Mouse (Mus musculus): Measurements from ENCODE around the gene Fibcd1. TPM values are rescaled to one million over a fixed set of nuclear protein-coding genes. Genes with fewer than 3 reads are reported as not detected.

Fibcd1 gene
- polyA plus RNA-seq, 1 experiment from 2014 or later = 5.3 TPM

- H3K36me3 ChIP-seq = peaks cover 7% of the 10 kb centered on the region
- H3K27me3 ChIP-seq = peaks cover 14% of the 10 kb centered on the region
- peak overlapping the region; percentile 85 for H3K27ac ChIP-seq (replicated peaks)
- ATAC-seq (ENCODE audit: low FRiP score, low read depth) = no peak
- 41% methylated on average over 28 of the region's 28 CpGs for WGBS
- H3K9ac ChIP-seq (replicated peaks) = no peak overlapping the region; the same call in 1 of the 2 replicates
- H3K4me2 ChIP-seq (replicated peaks) = 0 out of 2 replicates have a peak overlapping the region, but pooled peaks have one; percentile 10
- H3K4me1 ChIP-seq = peaks cover 58% of the 10 kb centered on the region
- H3K9me3 ChIP-seq = no peaks in the 10 kb centered on the region
- H3K4me3 ChIP-seq = no peak overlapping the region
Measured at GRCm38 (mm10) chr2:31808410-31809357, 37.1 kb downstream of the Fibcd1 start.

- no peaks in the 10 kb centered on the region for H3K9me3 ChIP-seq
- peak overlapping the region; percentile 29; the same call in 1 of the 2 replicates for H3K9ac ChIP-seq (replicated peaks)
- peaks cover 7% of the 10 kb centered on the region; the same call in 1 of the 2 replicates for H3K27me3 ChIP-seq
- H3K4me1 ChIP-seq = peaks cover 58% of the 10 kb centered on the region
- peak overlapping the region; percentile 85 for H3K27ac ChIP-seq (replicated peaks)
- peaks cover 25% of the 10 kb centered on the region for H3K36me3 ChIP-seq
- peak; percentile 67 for ATAC-seq (ENCODE audit: low FRiP score, low read depth)
- peak overlapping the region; percentile 27 for H3K4me2 ChIP-seq (replicated peaks)
- WGBS = 20% methylated on average over 9 of the region's 9 CpGs
- no peak overlapping the region; the same call in 1 of the 2 replicates for H3K4me3 ChIP-seq
Measured at GRCm38 (mm10) chr2:31806639-31807382, 39.0 kb downstream of the Fibcd1 start.

GRCm38 (mm10) chr2:31803480-31803879 lies 42.3 kb downstream of the Fibcd1 start:
- ATAC-seq (ENCODE audit: low FRiP score, low read depth) = no peak
- H3K36me3 ChIP-seq = peaks cover 59% of the 10 kb centered on the region
- no peak overlapping the region for H3K4me2 ChIP-seq (replicated peaks)
- no peak overlapping the region for H3K4me3 ChIP-seq
- no peak overlapping the region for H3K9ac ChIP-seq (replicated peaks)
- no peak overlapping the region for H3K27ac ChIP-seq (replicated peaks)
- H3K27me3 ChIP-seq = 0 out of 2 replicates have a peak, but pooled peaks cover 1% of the 10 kb centered on the region
- peaks cover 35% of the 10 kb centered on the region for H3K4me1 ChIP-seq
- 91% methylated on average over 14 of the region's 14 CpGs for WGBS
- H3K9me3 ChIP-seq = no peaks in the 10 kb centered on the region

- Histone ChIP-seq H3K27ac (replicated peaks) (no peak overlapping the region), H3K9ac (replicated peaks) (no peak overlapping the region), H3K9me3 (no peaks in the 10 kb centered on the region), H3K4me2 (replicated peaks) (no peak overlapping the region), H3K4me1 (peaks cover 30% of the 10 kb centered on the region), H3K27me3 (no peaks in the 10 kb centered on the region), H3K36me3 (peaks cover 65% of the 10 kb centered on the region), H3K4me3 (no peak overlapping the region)
- WGBS = 94% methylated on average over 8 of the region's 8 CpGs
- ATAC-seq (ENCODE audit: low FRiP score, low read depth) = no peak
Measured at GRCm38 (mm10) chr2:31802811-31803210, 43.0 kb downstream of the Fibcd1 start.

- H3K4me2 ChIP-seq (replicated peaks) = no peak overlapping the region
- 92% methylated on average over 9 of the region's 9 CpGs for WGBS
- no peak for ATAC-seq (ENCODE audit: low FRiP score, low read depth)
- H3K27ac ChIP-seq (replicated peaks) = no peak overlapping the region
- H3K9ac ChIP-seq (replicated peaks) = no peak overlapping the region
- peaks cover 16% of the 10 kb centered on the region for H3K4me1 ChIP-seq
- peaks cover 79% of the 10 kb centered on the region for H3K36me3 ChIP-seq
- no peak overlapping the region for H3K4me3 ChIP-seq
- no peaks in the 10 kb centered on the region for H3K27me3 ChIP-seq
- H3K9me3 ChIP-seq = no peaks in the 10 kb centered on the region
Measured at GRCm38 (mm10) chr2:31801416-31801815, 44.4 kb downstream of the Fibcd1 start.

- no peak for ATAC-seq (ENCODE audit: low FRiP score, low read depth)
- Histone ChIP-seq H3K4me1 (no peaks in the 10 kb centered on the region), H3K4me3 (no peak overlapping the region), H3K9ac (replicated peaks) (no peak overlapping the region), H3K9me3 (no peaks in the 10 kb centered on the region), H3K27ac (replicated peaks) (no peak overlapping the region), H3K36me3 (peaks cover 100% of the 10 kb centered on the region), H3K27me3 (no peaks in the 10 kb centered on the region), H3K4me2 (replicated peaks) (no peak overlapping the region)
- WGBS = 93% methylated on average over 3 of the region's 3 CpGs
Measured at GRCm38 (mm10) chr2:31796943-31797342, 48.9 kb downstream of the Fibcd1 start.

GRCm38 (mm10) chr2:31792611-31793010 lies 53.2 kb downstream of the Fibcd1 start:
- Histone ChIP-seq H3K27ac (replicated peaks) (no peak overlapping the region), H3K9ac (replicated peaks) (no peak overlapping the region), H3K4me1 (no peaks in the 10 kb centered on the region; the same call in 1 of the 2 replicates), H3K9me3 (no peaks in the 10 kb centered on the region), H3K27me3 (no peaks in the 10 kb centered on the region), H3K36me3 (peaks cover 92% of the 10 kb centered on the region), H3K4me2 (replicated peaks) (no peak overlapping the region), H3K4me3 (no peak overlapping the region)
- WGBS = 80% methylated on average over 6 of the region's 6 CpGs
- no peak for ATAC-seq (ENCODE audit: low FRiP score, low read depth)

- Histone ChIP-seq H3K36me3 (peaks cover 87% of the 10 kb centered on the region), H3K27ac (replicated peaks) (no peak overlapping the region), H3K27me3 (no peaks in the 10 kb centered on the region), H3K9me3 (no peaks in the 10 kb centered on the region), H3K4me2 (replicated peaks) (no peak overlapping the region), H3K4me1 (no peaks in the 10 kb centered on the region; the same call in 1 of the 2 replicates), H3K9ac (replicated peaks) (no peak overlapping the region), H3K4me3 (no peak overlapping the region)
- no peak for ATAC-seq (ENCODE audit: low FRiP score, low read depth)
- WGBS = 84% methylated on average over 8 of the region's 8 CpGs
Measured at GRCm38 (mm10) chr2:31791260-31791659, 54.5 kb downstream of the Fibcd1 start.

- no peaks in the 10 kb centered on the region; the same call in 1 of the 2 replicates for H3K4me1 ChIP-seq
- H3K4me2 ChIP-seq (replicated peaks) = no peak overlapping the region
- H3K27me3 ChIP-seq = no peaks in the 10 kb centered on the region
- H3K27ac ChIP-seq (replicated peaks) = peak overlapping the region; percentile 8; the same call in 1 of the 2 replicates
- 0 out of 2 replicates have a peak, but pooled peaks have one; percentile 9 for ATAC-seq (ENCODE audit: low FRiP score, low read depth)
- H3K4me3 ChIP-seq = no peak overlapping the region
- no peak overlapping the region for H3K9ac ChIP-seq (replicated peaks)
- 65% methylated on average over 13 of the region's 13 CpGs for WGBS
- peaks cover 87% of the 10 kb centered on the region for H3K36me3 ChIP-seq
- H3K9me3 ChIP-seq = no peaks in the 10 kb centered on the region
Measured at GRCm38 (mm10) chr2:31790728-31791251, 55.0 kb downstream of the Fibcd1 start.

- ATAC-seq (ENCODE audit: low FRiP score, low read depth) = no peak
- no peak overlapping the region for H3K4me3 ChIP-seq
- H3K27me3 ChIP-seq = no peaks in the 10 kb centered on the region
- WGBS = 93% methylated on average over 2 of the region's 2 CpGs
- H3K9ac ChIP-seq (replicated peaks) = no peak overlapping the region
- H3K27ac ChIP-seq (replicated peaks) = no peak overlapping the region
- no peaks in the 10 kb centered on the region; the same call in 1 of the 2 replicates for H3K4me1 ChIP-seq
- no peak overlapping the region for H3K4me2 ChIP-seq (replicated peaks)
- H3K36me3 ChIP-seq = peaks cover 86% of the 10 kb centered on the region
- H3K9me3 ChIP-seq = no peaks in the 10 kb centered on the region
Measured at GRCm38 (mm10) chr2:31789215-31789614, 56.6 kb downstream of the Fibcd1 start.

GRCm38 (mm10) chr2:31788227-31788626 lies 57.6 kb downstream of the Fibcd1 start:
- no peak overlapping the region for H3K4me3 ChIP-seq
- H3K36me3 ChIP-seq = peaks cover 84% of the 10 kb centered on the region
- WGBS = 81% methylated on average over 3 of the region's 3 CpGs
- no peak overlapping the region for H3K4me2 ChIP-seq (replicated peaks)
- no peaks in the 10 kb centered on the region for H3K9me3 ChIP-seq
- no peak overlapping the region for H3K9ac ChIP-seq (replicated peaks)
- no peak for ATAC-seq (ENCODE audit: low FRiP score, low read depth)
- H3K4me1 ChIP-seq = no peaks in the 10 kb centered on the region; the same call in 1 of the 2 replicates
- no peaks in the 10 kb centered on the region for H3K27me3 ChIP-seq
- no peak overlapping the region for H3K27ac ChIP-seq (replicated peaks)
